Mouse (Mus musculus): ENCODE measurements at regions not wholly inside any gene's neighbourhood (a gene's known extent, or its start where the extent isn't known, plus 50 kb on each side); places are given as distances from the start of the nearest gene placed in this dataset.

- intact Hi-C loops (cut with DNase I): no loop called here
- DNase-seq (ENCODE audit: low spot score in 2 of 2): no peak
Measured at GRCm38 (mm10) chr1:7574787-7575186, 2767.1 kb downstream of the Gm37988 start.

- no peak for DNase-seq (ENCODE audit: low spot score in 2 of 2)
- intact Hi-C loops (cut with DNase I): no loop called here
Measured at GRCm38 (mm10) chr1:7586409-7586808, 2778.7 kb downstream of the Gm37988 start.

- no peak for DNase-seq (ENCODE audit: low spot score in 2 of 2)
- intact Hi-C loops (cut with DNase I): no loop called here
Measured at GRCm38 (mm10) chr1:7591327-7591726, 2783.6 kb downstream of the Gm37988 start.

Measured in left cerebral cortex, postnatal 36 days (tissue).